Mouse (Mus musculus) cerebellum, adult 11-12 months (tissue): ENCODE results near the gene Asxl1.

Experiments
- DNase-seq: peaks from one replicate; pipeline ENCODE4 v3.0.0; 2022

Gene Asxl1

GRCm38 (mm10) chr2:153417841-153418240, 72.2 kb downstream of the Asxl1 start:
- DNase-seq, result no peak

DNA sequence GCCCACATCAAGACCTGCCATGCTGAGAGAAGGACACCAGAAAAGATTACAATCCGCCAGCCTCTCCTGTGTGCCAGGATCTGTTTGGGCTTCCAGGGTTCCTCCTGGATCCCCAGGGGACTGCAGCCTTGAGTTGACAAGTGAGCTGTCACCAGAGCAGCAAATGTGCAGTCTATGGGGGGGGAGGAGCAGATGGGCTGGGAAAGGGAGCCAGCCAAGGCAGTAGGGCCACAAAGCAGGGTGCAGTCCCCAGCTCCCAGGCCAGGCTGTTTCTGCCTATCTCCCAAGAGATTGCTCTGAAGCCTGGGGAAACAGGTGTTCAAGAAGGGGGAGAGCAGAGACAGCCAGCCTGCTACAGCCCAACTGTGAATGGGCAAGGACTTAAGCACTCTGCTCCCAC, 72.8 kb downstream of the Asxl1 start:
- DNase-seq, result no peak

DNA sequence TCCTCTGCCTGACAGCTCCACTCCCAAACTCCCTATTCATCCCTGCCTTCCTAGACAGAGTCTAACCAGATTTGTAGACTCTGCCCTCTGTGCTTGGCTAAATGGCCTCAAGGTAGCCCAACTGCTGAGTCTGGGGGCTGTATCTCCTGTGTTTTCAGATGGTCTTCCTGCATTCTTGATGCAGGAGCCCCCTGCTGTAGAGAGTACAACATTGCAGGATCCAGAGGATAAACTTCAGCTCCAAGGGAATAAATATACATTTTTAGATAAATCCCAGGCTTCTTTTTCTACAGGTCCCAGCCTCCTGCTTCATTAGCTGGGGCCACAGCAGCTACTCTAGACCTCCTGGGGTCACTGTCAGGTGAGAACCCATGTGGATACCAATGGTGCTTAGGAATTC, 75.6 kb downstream of the Asxl1 start:
- no peak for DNase-seq

- no peak for DNase-seq
Observed at GRCm38 (mm10) chr2:153422051-153422450, 76.4 kb downstream of the Asxl1 start.

DNA sequence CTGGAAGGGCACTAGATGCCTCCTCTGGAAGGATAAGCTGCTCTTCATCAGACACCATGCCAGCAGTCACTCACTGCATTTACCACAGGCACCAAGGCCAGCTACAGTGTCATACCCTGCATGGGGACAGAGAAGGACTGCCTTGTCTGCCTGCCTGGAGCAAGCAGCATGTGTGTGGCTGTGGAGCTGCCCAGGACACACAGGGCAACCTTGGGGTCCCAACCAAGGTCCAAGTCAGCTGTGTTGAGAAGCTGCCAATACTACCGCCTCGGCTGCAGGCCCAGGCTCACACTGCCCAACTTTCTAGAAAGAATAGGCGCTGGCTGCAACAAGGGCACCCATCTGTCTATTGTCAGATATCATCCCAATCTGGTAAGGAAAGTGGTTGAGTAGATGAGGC, 77.5 kb downstream of the Asxl1 start:
- DNase-seq, result no peak

DNA sequence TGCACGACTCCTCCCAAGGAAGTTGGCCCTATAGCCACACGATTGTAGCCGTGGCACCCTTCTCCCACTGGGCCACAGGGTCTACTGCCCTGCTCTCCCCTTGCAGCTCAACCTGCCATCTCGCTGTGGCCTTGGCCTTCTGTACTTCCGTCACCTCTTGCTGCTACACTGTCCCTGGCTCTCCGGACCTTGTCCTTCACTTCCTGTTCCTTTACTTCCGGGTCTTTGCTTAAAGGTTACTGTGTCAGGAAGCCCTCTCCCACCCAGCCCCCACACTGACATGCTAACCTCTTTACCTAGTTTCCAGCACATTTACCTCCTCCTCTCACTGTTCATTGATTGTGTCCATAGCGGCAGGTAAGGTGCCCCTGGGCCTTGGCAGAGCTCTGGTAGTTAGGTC, 78.9 kb downstream of the Asxl1 start:
- no peak for DNase-seq

- no peak for DNase-seq
Observed at GRCm38 (mm10) chr2:153425124-153425844, 79.7 kb downstream of the Asxl1 start.

DNA sequence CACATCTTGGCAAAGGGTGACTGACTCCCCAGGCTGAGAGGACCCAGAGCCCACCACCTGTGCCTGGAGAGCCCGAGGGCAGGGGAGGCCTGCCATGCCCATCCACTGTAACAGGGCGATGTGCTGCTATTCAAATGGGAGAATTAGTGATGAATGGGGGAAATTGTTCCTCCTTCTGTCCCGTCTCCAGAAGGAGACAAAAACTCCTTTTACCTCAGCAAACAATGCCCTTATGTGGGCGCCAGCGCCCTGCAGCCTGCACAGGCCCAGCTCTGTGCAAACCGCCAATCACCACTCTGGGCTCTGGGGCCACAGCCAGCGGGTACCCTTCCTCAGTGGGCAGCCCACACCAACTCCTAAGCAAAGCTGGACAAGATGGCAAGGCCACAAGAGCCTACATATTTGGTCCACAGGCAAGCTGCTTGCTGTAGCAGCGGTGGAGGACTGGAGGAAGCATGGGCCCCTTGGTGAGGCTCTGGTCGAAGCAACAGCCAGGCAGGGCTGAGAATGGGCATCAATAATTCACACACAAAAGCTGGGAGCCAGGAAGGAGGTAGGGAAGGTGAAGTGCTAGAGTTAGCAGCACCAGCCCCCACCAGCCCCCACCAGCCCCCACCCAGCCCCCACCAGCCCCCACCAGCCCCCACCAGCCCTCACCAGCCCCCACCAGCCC, 80.5 kb downstream of the Asxl1 start:
- DNase-seq, result peak; percentile 38

- DNase-seq, result no peak
Observed at GRCm38 (mm10) chr2:153426931-153427330, 81.3 kb downstream of the Asxl1 start.

DNA sequence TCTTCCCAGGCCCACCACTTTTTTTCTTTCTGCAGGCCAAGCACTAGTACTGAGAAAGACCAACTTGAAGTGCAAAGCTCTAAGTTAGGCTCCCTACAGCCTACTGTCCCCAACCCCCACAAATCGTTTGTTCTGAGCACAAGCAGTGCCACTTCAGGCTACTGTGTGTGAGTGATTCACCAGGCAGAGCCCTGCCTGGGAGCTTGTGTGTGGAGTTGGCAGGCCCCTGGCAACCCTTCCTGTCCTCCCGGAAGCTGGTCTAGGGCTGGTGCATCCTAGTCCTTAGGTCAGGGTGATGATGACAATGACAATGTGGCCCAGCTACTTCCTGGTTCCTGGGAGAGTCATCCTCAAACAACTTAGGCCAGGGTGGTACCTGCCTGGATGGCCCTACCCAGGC, 82.9 kb downstream of the Asxl1 start:
- no peak for DNase-seq

- DNase-seq, result no peak
Observed at GRCm38 (mm10) chr2:153430571-153430970, 84.9 kb downstream of the Asxl1 start.

DNA sequence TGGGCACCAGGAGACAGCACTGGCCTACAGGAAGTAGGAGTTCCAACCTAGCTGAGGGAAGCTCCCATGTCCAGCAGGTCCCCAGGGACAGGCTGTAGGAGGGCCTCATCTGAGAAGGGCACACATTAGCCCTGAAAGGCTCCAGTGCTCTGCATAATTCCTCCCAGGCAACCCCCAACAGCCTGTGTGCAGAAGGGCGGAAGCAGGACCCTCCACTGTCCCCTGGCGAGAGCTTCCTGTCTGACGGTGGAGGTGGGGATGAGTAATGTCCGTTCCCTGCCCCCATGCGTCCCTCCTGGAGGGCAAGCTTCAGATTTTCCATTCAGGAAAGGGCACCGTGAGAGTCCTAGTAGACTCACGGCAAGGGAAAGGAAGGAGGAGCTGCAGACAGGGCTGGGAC, 86.9 kb downstream of the Asxl1 start:
- no peak for DNase-seq

DNA sequence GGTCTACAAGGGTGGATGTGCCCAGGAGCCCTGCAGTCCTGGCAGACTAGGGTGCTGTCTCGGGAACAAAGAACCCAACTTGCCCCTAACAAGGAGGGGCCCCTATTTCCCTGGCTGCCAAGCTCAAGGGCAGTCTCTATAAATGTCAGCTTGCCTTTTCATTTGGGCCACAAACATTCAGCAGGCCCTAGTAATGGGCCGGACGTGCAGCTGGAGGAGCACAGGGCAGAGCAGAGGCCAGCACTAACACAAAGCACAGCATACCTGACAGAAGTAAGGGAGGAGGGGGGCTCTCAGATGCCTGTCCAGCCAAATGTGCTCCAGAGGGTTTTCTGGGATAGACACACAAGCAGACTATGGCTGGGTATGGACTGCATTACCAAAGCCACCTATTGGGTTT, 88.2 kb downstream of the Asxl1 start:
- DNase-seq, result no peak

- DNase-seq, result peak; percentile 82
Observed at GRCm38 (mm10) chr2:153434880-153435831, 89.5 kb downstream of the Asxl1 start.

DNA sequence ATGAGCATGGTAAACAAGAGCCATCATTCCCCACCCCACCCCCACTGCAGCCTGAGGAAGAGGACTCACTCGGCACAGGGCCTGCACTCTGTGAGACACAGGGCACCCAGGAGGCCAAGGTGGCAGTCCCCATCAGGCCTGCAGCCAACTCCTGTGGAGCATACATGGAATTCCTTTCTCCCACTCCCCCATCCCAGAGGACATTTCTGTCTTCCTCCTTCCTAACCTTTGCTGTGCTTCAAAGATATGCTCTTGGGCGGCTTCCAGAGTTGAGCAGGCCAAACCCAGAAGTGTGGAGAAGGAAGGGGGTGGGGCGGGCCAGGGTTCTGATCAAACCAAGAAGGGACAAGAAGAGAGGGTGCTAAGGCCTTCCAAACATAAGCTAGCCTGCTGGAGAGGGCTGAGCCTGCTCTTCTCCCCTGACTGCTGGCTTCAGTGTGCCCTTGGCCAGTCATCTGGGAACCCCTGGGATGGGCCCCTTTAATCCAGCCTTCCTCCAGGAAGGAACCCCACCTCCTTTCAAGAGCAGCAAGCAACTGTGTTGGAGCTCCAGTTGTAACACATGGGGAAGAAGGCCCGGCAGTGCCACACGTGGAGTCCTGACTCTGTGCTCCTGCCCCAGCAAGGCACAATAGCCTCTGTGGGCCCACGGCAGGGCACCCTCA, 91.1 kb downstream of the Asxl1 start:
- DNase-seq, result no peak

DNA sequence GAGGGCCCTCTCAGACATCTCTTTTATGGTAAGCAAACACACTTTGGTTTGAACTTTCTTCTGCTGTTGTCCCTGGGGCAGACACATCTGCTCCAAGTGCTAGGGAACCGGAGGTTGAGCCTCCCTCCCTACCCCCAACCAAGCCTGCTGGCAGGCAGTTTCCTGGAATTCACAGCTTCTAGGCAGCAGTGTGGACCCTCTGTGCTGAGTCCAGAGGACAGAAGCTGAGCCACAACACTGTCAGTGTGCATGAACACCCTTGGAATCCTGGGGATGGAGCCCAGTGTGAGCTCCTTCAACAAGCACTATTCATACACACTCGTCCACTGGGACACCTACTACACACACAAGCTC, 91.7 kb downstream of the Asxl1 start:
- DNase-seq, result no peak

DNA sequence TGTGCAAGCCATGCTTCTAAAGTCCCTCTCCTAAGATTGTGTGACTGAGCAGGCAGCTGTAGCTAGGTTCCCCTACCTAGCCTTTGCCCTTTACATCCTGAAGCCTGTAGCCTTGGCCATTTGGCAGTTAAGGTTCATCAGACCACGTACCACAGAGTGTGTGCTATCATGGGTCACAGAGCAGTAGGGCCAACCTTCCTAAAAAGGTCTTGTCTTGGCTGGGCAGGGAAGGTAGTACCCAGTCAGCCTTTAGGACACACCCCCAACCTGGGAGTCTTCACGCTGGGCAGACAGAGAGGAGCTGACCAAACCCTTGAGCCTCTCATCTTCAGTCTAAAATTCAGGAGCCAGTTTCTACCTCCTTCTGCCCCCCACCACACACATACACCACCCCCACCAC, 95.1 kb downstream of the Asxl1 start:
- DNase-seq, result no peak

GRCm38 (mm10) chr2:153441228-153441627, 95.6 kb downstream of the Asxl1 start:
- DNase-seq, result no peak

DNA sequence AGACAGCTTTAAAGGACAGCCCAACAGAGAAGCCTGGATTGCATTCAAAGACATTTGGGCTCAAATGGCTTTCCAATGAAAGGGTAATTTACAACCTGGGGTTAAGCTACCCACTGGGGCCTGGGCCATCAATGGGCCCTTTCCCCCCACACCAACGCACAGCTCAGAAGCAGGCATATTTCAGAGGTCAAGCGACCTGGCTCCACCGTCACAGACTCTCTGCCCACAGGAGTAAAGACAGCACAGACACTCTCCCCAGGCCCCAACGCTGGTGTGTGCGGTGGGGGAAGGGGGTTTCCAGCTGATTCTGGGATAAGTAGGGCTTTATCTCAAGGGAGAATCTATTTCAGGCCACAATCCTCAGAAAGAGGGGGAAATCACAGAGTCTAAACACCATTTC, 97.1 kb downstream of the Asxl1 start:
- no peak for DNase-seq

- DNase-seq, result no peak
Observed at GRCm38 (mm10) chr2:153443434-153444240, 98.0 kb downstream of the Asxl1 start.

DNA sequence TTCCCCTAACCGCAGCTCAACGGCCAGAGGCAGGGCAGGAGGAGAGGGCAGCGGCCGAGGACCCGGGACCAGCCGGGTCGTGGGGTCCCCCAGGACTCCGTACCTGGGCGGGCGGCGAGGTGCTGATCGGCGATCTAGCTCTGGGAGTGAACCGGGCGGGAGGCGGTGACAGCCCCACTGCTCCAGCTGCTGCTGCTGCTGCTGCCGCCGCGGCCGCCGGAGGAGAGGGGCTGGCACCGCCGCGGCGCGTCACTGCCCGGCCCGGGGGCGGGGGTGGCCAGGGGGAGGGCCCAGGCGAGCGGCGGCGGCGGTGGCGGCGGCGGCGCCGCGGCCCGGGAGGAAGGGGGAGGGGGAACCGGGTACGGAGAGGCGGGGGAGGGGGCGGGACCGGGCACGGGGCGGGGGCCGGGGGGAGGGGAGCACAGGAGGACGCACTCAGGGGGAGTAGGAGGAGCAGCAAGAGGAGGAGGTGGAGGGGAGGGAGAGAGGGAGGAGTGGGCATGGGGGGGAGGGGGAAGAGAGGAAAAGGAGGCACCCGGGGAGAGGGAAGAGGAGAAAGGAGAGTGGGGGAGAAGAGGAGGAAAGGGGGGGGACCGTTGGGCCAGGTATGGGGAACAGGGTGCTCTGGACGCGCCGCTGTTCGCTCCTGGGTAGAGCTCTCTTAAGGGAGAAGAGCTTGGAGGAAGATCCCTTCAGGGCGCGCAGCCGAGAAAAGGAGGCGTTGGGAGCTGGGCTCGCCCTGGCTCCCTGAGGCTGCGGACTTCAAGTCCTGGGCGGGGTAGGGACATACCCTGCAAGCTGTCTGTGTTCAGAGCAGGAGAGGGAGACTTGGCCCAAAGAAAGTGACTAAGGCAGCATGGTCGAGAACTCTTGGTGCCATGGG, 98.9 kb downstream of the Asxl1 start:
- DNase-seq, result no peak
